Mouse (Mus musculus): Measurements from ENCODE around the gene Gm10961.

Gm10961 gene

GRCm38 (mm10) chr3:107656888-107657287 lies 25.8 kb downstream of the Gm10961 start:
- no peak for DNase-seq (ENCODE audit: low read depth, low spot score)

GRCm38 (mm10) chr3:107659000-107659399 lies 27.9 kb downstream of the Gm10961 start:
- DNase-seq (ENCODE audit: low read depth, low spot score): no peak

GRCm38 (mm10) chr3:107664641-107665040 lies 33.5 kb downstream of the Gm10961 start:
- DNase-seq (ENCODE audit: low read depth, low spot score): no peak

GRCm38 (mm10) chr3:107667426-107667825 lies 36.3 kb downstream of the Gm10961 start:
- no peak for DNase-seq (ENCODE audit: low read depth, low spot score)

GRCm38 (mm10) chr3:107668786-107669185 lies 37.7 kb downstream of the Gm10961 start:
- no peak for DNase-seq (ENCODE audit: low read depth, low spot score)

- no peak for DNase-seq (ENCODE audit: low read depth, low spot score)
Measured at GRCm38 (mm10) chr3:107670500-107670899, 39.4 kb downstream of the Gm10961 start.

GRCm38 (mm10) chr3:107671509-107671908 lies 40.4 kb downstream of the Gm10961 start:
- no peak for DNase-seq (ENCODE audit: low read depth, low spot score)

GRCm38 (mm10) chr3:107680790-107681576 lies 49.9 kb downstream of the Gm10961 start:
- DNase-seq (ENCODE audit: low read depth, low spot score): no peak

Measured in mesoderm, embryonic 11.5 days (tissue).